9 mouse cellular contexts compared by ENCODE assay signal in the genomic region with DNA sequence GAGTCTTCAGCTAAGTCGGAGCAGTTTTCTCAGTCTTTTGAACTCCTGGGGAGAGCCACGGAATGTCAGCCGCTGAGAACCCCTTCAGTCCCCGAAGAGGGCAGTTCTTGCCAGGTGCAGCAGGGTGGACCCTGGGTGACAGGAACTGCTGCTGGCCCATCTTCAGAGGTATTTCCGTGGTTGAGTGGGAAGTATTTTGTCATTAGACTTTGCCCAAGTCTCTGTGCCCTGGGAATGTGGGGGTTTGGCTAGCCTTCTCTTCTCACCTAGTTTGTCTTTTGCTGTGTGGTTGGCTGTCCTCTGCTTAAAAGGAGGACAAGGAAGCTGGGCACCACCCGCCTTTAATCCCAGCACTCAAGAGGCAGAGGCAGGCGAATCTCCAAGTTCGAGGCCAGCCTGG. TPM values are rescaled to one million over a fixed set of nuclear protein-coding genes. Genes with fewer than 3 reads are reported as not detected.
A peak's percentile ranks its signal among the peaks of the same experiment; 100 is the strongest.
DNase-seq lines count a peak whose midpoint lies in the region; ATAC-seq lines count a peak whose summit lies in the region.
"Had no signal": no experiment of that assay in that cellular context is flagged by ENCODE, and none has a peak within 500 bp of the region (broad histone marks: within the 10 kb centered on the region; RNA-seq: fewer than 3 reads in every experiment).

No protein-coding gene starts in this region.

- no peak for ATAC-seq in embryonic facial prominence, embryonic 11.5 days (replicated peaks; ENCODE audit: insufficient number of reproducible peaks, low FRiP score, low TSS enrichment, low read depth)
- 0 out of 2 replicates have a peak, but pooled peaks have one; percentile 1 for ATAC-seq in intestine, embryonic 16.5 days
- no peak for ATAC-seq in midbrain, embryonic 14.5 days (ENCODE audit: low FRiP score, low TSS enrichment)

- H3K36me3 ChIP-seq in embryonic facial prominence, embryonic 11.5 days (replicated peaks; ENCODE audit: control insufficient read depth, insufficient read depth, low read depth, low read length), result no peaks in the 10 kb centered on the region; the same call in 1 of the 2 replicates
- H3K36me3 ChIP-seq in intestine, embryonic 16.5 days (ENCODE audit: control insufficient read depth, insufficient read depth, low read length), result no peaks in the 10 kb centered on the region
- peaks cover 24% of the 10 kb centered on the region for H3K36me3 ChIP-seq in midbrain, embryonic 14.5 days (ENCODE audit: control insufficient read depth, insufficient read depth, low read length)

- WGBS in embryonic facial prominence, embryonic 11.5 days, result 22% methylated on average over 8 of the region's 8 CpGs
- WGBS in intestine, embryonic 16.5 days, result 21% methylated on average over 8 of the region's 8 CpGs
- 24% methylated on average over 8 of the region's 8 CpGs for WGBS in midbrain, embryonic 14.5 days

- peak overlapping the region; percentile 37 for H3K9ac ChIP-seq in embryonic facial prominence, embryonic 11.5 days (replicated peaks; ENCODE audit: low read length)
- peak overlapping the region; percentile 54 for H3K9ac ChIP-seq in intestine, embryonic 16.5 days (ENCODE audit: low read depth, low read length)
- H3K9ac ChIP-seq in midbrain, embryonic 14.5 days (replicated peaks; ENCODE audit: low read length), result peak overlapping the region; percentile 67

- H3K27ac ChIP-seq in embryonic facial prominence, embryonic 11.5 days (replicated peaks; ENCODE audit: low read depth, low read length), result no peak overlapping the region
- H3K27ac ChIP-seq in intestine, embryonic 16.5 days (ENCODE audit: low read length), result no peak overlapping the region
- no peak overlapping the region for H3K27ac ChIP-seq in midbrain, embryonic 14.5 days (replicated peaks; ENCODE audit: low read depth, low read length)

- DNase-seq in kidney, adult 11 months, result peak; percentile 71
- no peak for DNase-seq in kidney, postnatal 10 days
- no peak for DNase-seq in embryonic facial prominence, embryonic 11.5 days (ENCODE audit: low spot score)
- no peak for DNase-seq in midbrain, embryonic 14.5 days
- no peak for DNase-seq in layer of hippocampus, adult 9-10 months (ENCODE audit: low spot score)
- DNase-seq in embryo, embryonic 10.5 days (ENCODE audit: low spot score), result no peak
- no peak for DNase-seq in gastrocnemius, postnatal 36 days

- intact Hi-C loops in gastrocnemius, postnatal 36 days (cut with DNase I), result loop anchor here (2.0 kb wide), 1 partner anchor 19 kb away; the partner anchor contains the start of gene Cdca4

- peak overlapping the region; percentile 70 for H3K4me3 ChIP-seq in embryonic facial prominence, embryonic 11.5 days (ENCODE audit: low read depth, low read length)
- peak overlapping the region; percentile 71 for H3K4me3 ChIP-seq in intestine, embryonic 16.5 days (ENCODE audit: low read length)
- H3K4me3 ChIP-seq in midbrain, embryonic 14.5 days (replicated peaks; ENCODE audit: low read depth, low read length), result peak overlapping the region; percentile 68

- no peaks in the 10 kb centered on the region for H3K27me3 ChIP-seq in embryonic facial prominence, embryonic 11.5 days (ENCODE audit: control insufficient read depth, insufficient read depth, low read length)
- no peaks in the 10 kb centered on the region; the same call in 1 of the 2 replicates for H3K27me3 ChIP-seq in intestine, embryonic 16.5 days (replicated peaks; ENCODE audit: control insufficient read depth, insufficient read depth, low read length)
- H3K27me3 ChIP-seq in midbrain, embryonic 14.5 days (ENCODE audit: control insufficient read depth, insufficient read depth, low read length), result no peaks in the 10 kb centered on the region

- no peaks in the 10 kb centered on the region for H3K9me3 ChIP-seq in embryonic facial prominence, embryonic 11.5 days (replicated peaks; ENCODE audit: control insufficient read depth, low read length)
- H3K9me3 ChIP-seq in intestine, embryonic 16.5 days (ENCODE audit: control insufficient read depth, low read length), result no peaks in the 10 kb centered on the region
- no peaks in the 10 kb centered on the region for H3K9me3 ChIP-seq in midbrain, embryonic 14.5 days (ENCODE audit: control insufficient read depth, low read length)

- no peaks in the 10 kb centered on the region for H3K4me1 ChIP-seq in embryonic facial prominence, embryonic 11.5 days (ENCODE audit: control insufficient read depth, insufficient read depth, low read length)
- H3K4me1 ChIP-seq in intestine, embryonic 16.5 days (ENCODE audit: control insufficient read depth, insufficient read depth, low read length), result peaks cover 11% of the 10 kb centered on the region
- peaks cover 15% of the 10 kb centered on the region for H3K4me1 ChIP-seq in midbrain, embryonic 14.5 days (ENCODE audit: control insufficient read depth, insufficient read depth, low read length)

- peak overlapping the region; percentile 96 for H3K4me2 ChIP-seq in embryonic facial prominence, embryonic 11.5 days (ENCODE audit: low read depth, low read length)
- H3K4me2 ChIP-seq in intestine, embryonic 16.5 days (ENCODE audit: low read depth, low read length), result peak overlapping the region; percentile 98
- H3K4me2 ChIP-seq in midbrain, embryonic 14.5 days (ENCODE audit: low read length), result peak overlapping the region; percentile 98

RNA-seq across cellular contexts. Expression of gene Clba1, which starts 0.9 kb away (rescaled TPM):
- 8.3 and 9.5 TPM in 2 replicates for polyA plus RNA-seq in embryonic facial prominence, embryonic 11.5 days (2014; fragmentation: Nextera tagmentation; extraction: Ambion mirVana)
- 3.4 and 4.1 TPM in 2 replicates for polyA plus RNA-seq in intestine, embryonic 16.5 days (2015; fragmentation: Nextera tagmentation; extraction: Ambion mirVana)
- polyA plus RNA-seq in midbrain, embryonic 14.5 days (2014; fragmentation: Nextera tagmentation; extraction: Ambion mirVana), result 21.4 and 23.1 TPM in 2 replicates
- total RNA-seq in gastrocnemius, postnatal 36 days (2021), result under 1 TPM; 0.31 to 0.64 TPM

RNA-seq across cellular contexts. Expression of gene Ahnak2, which starts 7.2 kb away (rescaled TPM):
- 0.13 and 0.18 TPM in 2 replicates for polyA plus RNA-seq in embryonic facial prominence, embryonic 11.5 days (2014; fragmentation: Nextera tagmentation; extraction: Ambion mirVana)
- polyA plus RNA-seq in intestine, embryonic 16.5 days (2015; fragmentation: Nextera tagmentation; extraction: Ambion mirVana), result 2.3 and 2.8 TPM in 2 replicates
- polyA plus RNA-seq in midbrain, embryonic 14.5 days (2014; fragmentation: Nextera tagmentation; extraction: Ambion mirVana), result 0.62 and 0.75 TPM in 2 replicates
- total RNA-seq in gastrocnemius, postnatal 36 days (2021), result 1 to 10 TPM; 5.0 to 7.0 TPM

RNA-seq across cellular contexts. Expression of gene Cdca4, which starts 19.6 kb away (rescaled TPM):
- 175 and 179 TPM in 2 replicates for polyA plus RNA-seq in embryonic facial prominence, embryonic 11.5 days (2014; fragmentation: Nextera tagmentation; extraction: Ambion mirVana)
- 69.2 and 79.6 TPM in 2 replicates for polyA plus RNA-seq in intestine, embryonic 16.5 days (2015; fragmentation: Nextera tagmentation; extraction: Ambion mirVana)
- 45.0 and 60.8 TPM in 2 replicates for polyA plus RNA-seq in midbrain, embryonic 14.5 days (2014; fragmentation: Nextera tagmentation; extraction: Ambion mirVana)
- 1 to 10 TPM; 2.1 to 3.0 TPM for total RNA-seq in gastrocnemius, postnatal 36 days (2021)

RNA-seq across cellular contexts. Expression of gene Pld4, which starts 49.2 kb away (rescaled TPM):
- 3.4 and 6.5 TPM in 2 replicates for polyA plus RNA-seq in embryonic facial prominence, embryonic 11.5 days (2014; fragmentation: Nextera tagmentation; extraction: Ambion mirVana)
- polyA plus RNA-seq in intestine, embryonic 16.5 days (2015; fragmentation: Nextera tagmentation; extraction: Ambion mirVana), result 12.2 and 13.0 TPM in 2 replicates
- 3.3 and 6.0 TPM in 2 replicates for polyA plus RNA-seq in midbrain, embryonic 14.5 days (2014; fragmentation: Nextera tagmentation; extraction: Ambion mirVana)
- 1 to 10 TPM; 2.3 to 3.0 TPM for total RNA-seq in gastrocnemius, postnatal 36 days (2021)

RNA-seq across cellular contexts. Expression of gene Gpr132, which starts 58.4 kb away (rescaled TPM):
- polyA plus RNA-seq in embryonic facial prominence, embryonic 11.5 days (2014; fragmentation: Nextera tagmentation; extraction: Ambion mirVana), result 0.15 TPM in 1 of 2 replicates, not detected in the other
- polyA plus RNA-seq in intestine, embryonic 16.5 days (2015; fragmentation: Nextera tagmentation; extraction: Ambion mirVana), result 0.40 and 0.48 TPM in 2 replicates
- polyA plus RNA-seq in midbrain, embryonic 14.5 days (2014; fragmentation: Nextera tagmentation; extraction: Ambion mirVana), result 0.08 TPM in 1 of 2 replicates, not detected in the other
- total RNA-seq in gastrocnemius, postnatal 36 days (2021), result under 1 TPM; 0.10 to 0.26 TPM
- total RNA-seq: layer of hippocampus, postnatal 14 days had no signal
